Mouse (Mus musculus) intestine, embryonic 15.5 days (tissue): ENCODE results near the gene Mum1. TPM values are rescaled to one million over a fixed set of nuclear protein-coding genes. Genes with fewer than 3 reads are reported as not detected.

Source experiments
- ATAC-seq: fragments of 200-750 bp; cut with Nextera tagmentation; 2 replicates; pipeline ENCODE4 v1.8.0; 2017; ENCODE audit warnings: moderate TSS enrichment, moderate library complexity
- H3K27ac ChIP-seq: fragments of 300-500 bp; sonication (generic); 2 replicates; pipeline ENCODE4 v1.5.1; 2015; ENCODE audit warnings: mild to moderate bottlenecking, inconsistent platforms
- H3K27me3 ChIP-seq: fragments of 300-500 bp; sonication (generic); replicated peaks from 2 replicates; pipeline ENCODE4 v1.6.1; 2015; ENCODE audit warnings: inconsistent platforms
- H3K36me3 ChIP-seq: fragments of 300-500 bp; sonication (generic); 2 replicates; pipeline ENCODE4 v1.6.1; 2015; ENCODE audit warnings: inconsistent platforms
- H3K4me1 ChIP-seq: fragments of 300-500 bp; sonication (generic); replicated peaks from 2 replicates; pipeline ENCODE4 v1.6.1; 2015; ENCODE audit warnings: inconsistent platforms
- H3K4me2 ChIP-seq: fragments of 300-500 bp; sonication (generic); replicated peaks from 2 replicates; pipeline ENCODE4 v1.6.1; 2015; ENCODE audit warnings: mild to moderate bottlenecking, inconsistent platforms
- H3K4me3 ChIP-seq: fragments of 300-500 bp; sonication (generic); replicated peaks from 2 replicates; pipeline ENCODE4 v1.5.1; 2015; ENCODE audit warnings: inconsistent platforms
- H3K9ac ChIP-seq: fragments of 300-500 bp; sonication (generic); 2 replicates; pipeline ENCODE4 v1.6.1; 2015; ENCODE audit warnings: inconsistent platforms
- H3K9me3 ChIP-seq: fragments of 300-500 bp; sonication (generic); 2 replicates; pipeline ENCODE4 v1.6.1; 2016; ENCODE audit warnings: inconsistent platforms
- WGBS: fragments of 180-500 bp; shearing (Covaris S2); methylation state at CpG from one replicate; pipeline ENCODE4 v1.1.7; 2015; 5-methylcytosine and 5-hydroxymethylcytosine counted together
- polyA plus RNA-seq: library from polyadenylated mRNA; unstranded; fragments of >200 nt; fragmentation: Nextera tagmentation; extraction: Ambion mirVana; gene quantifications from 2 replicates; pipeline ENCODE4 v1.2.1, GENCODE M21; 2015

Mum1 gene
- 53.0 and 55.2 TPM in 2 replicates for polyA plus RNA-seq

- peak; percentile 100 for ATAC-seq
- Histone ChIP-seq H3K9ac (peak within 1 kb of the TSS; percentile 94), H3K36me3 (peaks cover 12% of the 10 kb centered on the region), H3K4me3 (peak within 1 kb of the TSS; percentile 88), H3K27ac (peak within 1 kb of the TSS; percentile 92), H3K4me1 (peaks cover 23% of the 10 kb centered on the region), H3K27me3 (no peaks in the 10 kb centered on the region), H3K9me3 (no peaks in the 10 kb centered on the region), H3K4me2 (peak within 1 kb of the TSS; percentile 84)
- under 1% methylated on average over 64 of the region's 75 CpGs for WGBS
These were observed at the start of gene Mum1 for GRCm38 (mm10) chr10:80226416-80227165. Gene Mum1, plus strand, starts transcription at chr10:80226434.

GRCm38 (mm10) chr10:80177441-80178279 is 48.6 kb upstream of the Mum1 start:
- Histone ChIP-seq H3K27me3 (no peaks in the 10 kb centered on the region), H3K9me3 (no peaks in the 10 kb centered on the region), H3K36me3 (no peaks in the 10 kb centered on the region), H3K4me2 (no peak overlapping the region), H3K4me1 (peaks cover 20% of the 10 kb centered on the region), H3K4me3 (no peak overlapping the region), H3K27ac (no peak overlapping the region), H3K9ac (no peak overlapping the region)
- WGBS, result 67% methylated on average over 7 of the region's 7 CpGs
- no peak for ATAC-seq

- WGBS, result 2% methylated on average over 74 of the region's 106 CpGs
- H3K27ac ChIP-seq, result peak within 1 kb of the TSS; percentile 44; the same call in 1 of the 2 replicates
- no peaks in the 10 kb centered on the region for H3K9me3 ChIP-seq
- H3K9ac ChIP-seq, result peak within 1 kb of the TSS; percentile 88
- H3K4me1 ChIP-seq, result peaks cover 20% of the 10 kb centered on the region
- peak within 1 kb of the TSS; percentile 76 for H3K4me2 ChIP-seq
- H3K4me3 ChIP-seq, result peak within 1 kb of the TSS; percentile 75
- no peaks in the 10 kb centered on the region for H3K27me3 ChIP-seq
- H3K36me3 ChIP-seq, result no peaks in the 10 kb centered on the region
- peak; percentile 78 for ATAC-seq
These were observed 46.9 kb upstream of the Mum1 start, which contains the start of gene Efna2 for GRCm38 (mm10) chr10:80179068-80180051. Gene Efna2, plus strand, starts transcription at chr10:80179482.

- WGBS, result 46% methylated on average over 6 of the region's 6 CpGs
- no peaks in the 10 kb centered on the region for H3K36me3 ChIP-seq
- H3K27me3 ChIP-seq, result no peaks in the 10 kb centered on the region
- peak overlapping the region; percentile 75 for H3K4me3 ChIP-seq
- H3K9me3 ChIP-seq, result no peaks in the 10 kb centered on the region
- peak overlapping the region; percentile 76 for H3K4me2 ChIP-seq
- H3K9ac ChIP-seq, result peak overlapping the region; percentile 88
- no peak for ATAC-seq
- no peak overlapping the region for H3K27ac ChIP-seq
- H3K4me1 ChIP-seq, result peaks cover 17% of the 10 kb centered on the region
These were observed 45.9 kb upstream of the Mum1 start for GRCm38 (mm10) chr10:80180288-80180687.

- Histone ChIP-seq H3K4me1 (peaks cover 14% of the 10 kb centered on the region), H3K9me3 (no peaks in the 10 kb centered on the region), H3K4me3 (peak overlapping the region; percentile 75; the same call in 1 of the 2 replicates), H3K27me3 (no peaks in the 10 kb centered on the region), H3K4me2 (peak overlapping the region; percentile 76), H3K27ac (no peak overlapping the region), H3K36me3 (no peaks in the 10 kb centered on the region), H3K9ac (peak overlapping the region; percentile 88)
- 51% methylated on average over 5 of the region's 5 CpGs for WGBS
- ATAC-seq, result no peak
These were observed 45.4 kb upstream of the Mum1 start for GRCm38 (mm10) chr10:80180823-80181222.

- H3K4me2 ChIP-seq, result no peak overlapping the region
- H3K9ac ChIP-seq, result no peak overlapping the region
- peaks cover 14% of the 10 kb centered on the region for H3K4me1 ChIP-seq
- H3K36me3 ChIP-seq, result no peaks in the 10 kb centered on the region
- H3K27me3 ChIP-seq, result no peaks in the 10 kb centered on the region
- no peak for ATAC-seq
- no peak overlapping the region for H3K27ac ChIP-seq
- H3K4me3 ChIP-seq, result no peak overlapping the region
- H3K9me3 ChIP-seq, result no peaks in the 10 kb centered on the region
- 91% methylated on average over 7 of the region's 7 CpGs for WGBS
These were observed 43.7 kb upstream of the Mum1 start for GRCm38 (mm10) chr10:80182547-80182946.

- peaks cover 21% of the 10 kb centered on the region for H3K27me3 ChIP-seq
- H3K27ac ChIP-seq, result no peak overlapping the region
- H3K4me1 ChIP-seq, result peaks cover 13% of the 10 kb centered on the region
- no peak overlapping the region for H3K4me2 ChIP-seq
- no peak overlapping the region for H3K4me3 ChIP-seq
- no peak for ATAC-seq
- H3K9ac ChIP-seq, result no peak overlapping the region
- WGBS, result 52% methylated on average over 27 of the region's 27 CpGs
- 0 out of 2 replicates have a peak, but pooled peaks cover 4% of the 10 kb centered on the region for H3K36me3 ChIP-seq
- no peaks in the 10 kb centered on the region for H3K9me3 ChIP-seq
These were observed 39.6 kb upstream of the Mum1 start for GRCm38 (mm10) chr10:80186649-80187048.

- WGBS, result 89% methylated on average over 10 of the region's 10 CpGs
- Histone ChIP-seq H3K4me2 (no peak overlapping the region), H3K4me3 (no peak overlapping the region), H3K36me3 (0 out of 2 replicates have a peak, but pooled peaks cover 4% of the 10 kb centered on the region), H3K4me1 (peaks cover 13% of the 10 kb centered on the region), H3K27me3 (peaks cover 30% of the 10 kb centered on the region), H3K9me3 (no peaks in the 10 kb centered on the region), H3K27ac (no peak overlapping the region), H3K9ac (no peak overlapping the region)
- no peak for ATAC-seq
These were observed 38.5 kb upstream of the Mum1 start for GRCm38 (mm10) chr10:80187739-80188138.

- H3K36me3 ChIP-seq, result 0 out of 2 replicates have a peak, but pooled peaks cover 4% of the 10 kb centered on the region
- no peak overlapping the region for H3K27ac ChIP-seq
- no peak for ATAC-seq
- no peaks in the 10 kb centered on the region for H3K9me3 ChIP-seq
- peaks cover 13% of the 10 kb centered on the region for H3K4me1 ChIP-seq
- 83% methylated on average over 15 of the region's 15 CpGs for WGBS
- no peak overlapping the region for H3K9ac ChIP-seq
- H3K27me3 ChIP-seq, result peaks cover 30% of the 10 kb centered on the region
- H3K4me3 ChIP-seq, result no peak overlapping the region
- no peak overlapping the region for H3K4me2 ChIP-seq
These were observed 37.7 kb upstream of the Mum1 start for GRCm38 (mm10) chr10:80188453-80189024.

GRCm38 (mm10) chr10:80189999-80190398 is 36.2 kb upstream of the Mum1 start:
- WGBS, result 16% methylated on average over 21 of the region's 21 CpGs
- Histone ChIP-seq H3K4me1 (peaks cover 13% of the 10 kb centered on the region), H3K4me2 (peak overlapping the region; percentile 86), H3K9ac (peak overlapping the region; percentile 52; the same call in 1 of the 2 replicates), H3K27ac (no peak overlapping the region), H3K9me3 (no peaks in the 10 kb centered on the region), H3K27me3 (peaks cover 30% of the 10 kb centered on the region), H3K36me3 (0 out of 2 replicates have a peak, but pooled peaks cover 4% of the 10 kb centered on the region), H3K4me3 (peak overlapping the region; percentile 39)
- no peak for ATAC-seq

- Histone ChIP-seq H3K9ac (peak overlapping the region; percentile 52), H3K27ac (no peak overlapping the region), H3K27me3 (peaks cover 30% of the 10 kb centered on the region), H3K4me2 (peak overlapping the region; percentile 86), H3K4me1 (peaks cover 13% of the 10 kb centered on the region), H3K36me3 (0 out of 2 replicates have a peak, but pooled peaks cover 4% of the 10 kb centered on the region), H3K4me3 (peak overlapping the region; percentile 39), H3K9me3 (no peaks in the 10 kb centered on the region)
- ATAC-seq, result peak; percentile 54
- under 1% methylated on average over 48 of the region's 48 CpGs for WGBS
These were observed 35.7 kb upstream of the Mum1 start for GRCm38 (mm10) chr10:80190491-80191051.
